Mouse (Mus musculus) embryonic facial prominence, embryonic 15.5 days (tissue): ENCODE measurements around the gene Zcchc2. TPM values are rescaled to one million over a fixed set of nuclear protein-coding genes. Genes with fewer than 3 reads are reported as not detected.

ENCODE experiments used
- ATAC-seq: fragments of 200-750 bp; cut with Nextera tagmentation; 2 replicates; pipeline ENCODE4 v1.8.0; 2017; ENCODE audit warnings: low read depth, moderate TSS enrichment; ENCODE audit not compliant: insufficient number of reproducible peaks, low FRiP score, low TSS enrichment
- H3K27ac ChIP-seq: fragments of 300-500 bp; sonication (generic); replicated peaks from 2 replicates; pipeline ENCODE4 v1.5.1; 2015; ENCODE audit warnings: mild to moderate bottlenecking, inconsistent platforms
- H3K27me3 ChIP-seq: fragments of 300-500 bp; sonication (generic); 2 replicates; pipeline ENCODE4 v1.6.1; 2015; ENCODE audit warnings: inconsistent platforms
- H3K36me3 ChIP-seq: fragments of 300-500 bp; sonication (generic); 2 replicates; pipeline ENCODE4 v1.6.1; 2015; ENCODE audit warnings: mild to moderate bottlenecking, inconsistent platforms
- H3K4me1 ChIP-seq: fragments of 300-500 bp; sonication (generic); 2 replicates; pipeline ENCODE4 v1.6.1; 2015; ENCODE audit warnings: inconsistent platforms
- H3K4me2 ChIP-seq: fragments of 300-500 bp; sonication (generic); replicated peaks from 2 replicates; pipeline ENCODE4 v1.6.1; 2015; ENCODE audit warnings: mild to moderate bottlenecking, inconsistent platforms
- H3K4me3 ChIP-seq: fragments of 300-500 bp; sonication (generic); replicated peaks from 2 replicates; pipeline ENCODE4 v1.5.1; 2015; ENCODE audit warnings: mild to moderate bottlenecking, inconsistent platforms
- H3K9ac ChIP-seq: fragments of 300-500 bp; sonication (generic); 2 replicates; pipeline ENCODE4 v1.6.1; 2015; ENCODE audit warnings: inconsistent platforms
- H3K9me3 ChIP-seq: fragments of 300-500 bp; sonication (generic); replicated peaks from 2 replicates; pipeline ENCODE4 v1.6.1; 2016; ENCODE audit warnings: inconsistent platforms
- WGBS: fragments of 180-500 bp; shearing (Covaris S2); methylation state at CpG from one replicate; pipeline ENCODE4 v1.1.7; 2015; 5-methylcytosine and 5-hydroxymethylcytosine counted together
- polyA plus RNA-seq: library from polyadenylated mRNA; unstranded; fragments of >200 nt; fragmentation: Nextera tagmentation; extraction: Ambion mirVana; gene quantifications from 2 replicates; pipeline ENCODE4 v1.2.1, GENCODE M21; 2015

Gene Zcchc2
- polyA plus RNA-seq, 1 experiment from 2014 or later: 2.6 TPM

DNA sequence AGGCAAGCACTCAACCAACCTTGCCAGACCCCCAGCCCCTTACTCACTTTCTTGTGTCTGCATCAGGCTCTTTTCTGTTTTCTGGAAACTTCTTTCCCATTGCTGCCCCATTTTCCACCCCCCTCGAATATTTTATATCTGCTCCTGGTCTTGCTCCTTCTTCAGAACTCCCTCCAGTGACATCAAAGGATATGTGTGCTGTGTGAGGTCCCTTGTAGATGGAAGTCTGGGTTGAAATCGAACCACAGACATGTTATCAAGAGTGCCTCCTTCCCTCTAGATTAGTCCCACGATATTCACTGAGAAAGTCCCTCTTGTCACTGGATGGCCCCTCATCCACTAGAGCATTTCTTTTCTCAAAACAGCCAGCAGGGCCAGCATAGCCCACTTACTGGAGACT is 86.4 kb downstream of the Zcchc2 start:
- Histone ChIP-seq H3K27me3 (no peaks in the 10 kb centered on the region), H3K9me3 (no peaks in the 10 kb centered on the region), H3K9ac (no peak overlapping the region), H3K36me3 (no peaks in the 10 kb centered on the region), H3K4me3 (no peak overlapping the region), H3K4me1 (no peaks in the 10 kb centered on the region), H3K4me2 (no peak overlapping the region), H3K27ac (no peak overlapping the region)
- WGBS: 73% methylated on average over 3 of the region's 3 CpGs
- ATAC-seq: no peak

DNA sequence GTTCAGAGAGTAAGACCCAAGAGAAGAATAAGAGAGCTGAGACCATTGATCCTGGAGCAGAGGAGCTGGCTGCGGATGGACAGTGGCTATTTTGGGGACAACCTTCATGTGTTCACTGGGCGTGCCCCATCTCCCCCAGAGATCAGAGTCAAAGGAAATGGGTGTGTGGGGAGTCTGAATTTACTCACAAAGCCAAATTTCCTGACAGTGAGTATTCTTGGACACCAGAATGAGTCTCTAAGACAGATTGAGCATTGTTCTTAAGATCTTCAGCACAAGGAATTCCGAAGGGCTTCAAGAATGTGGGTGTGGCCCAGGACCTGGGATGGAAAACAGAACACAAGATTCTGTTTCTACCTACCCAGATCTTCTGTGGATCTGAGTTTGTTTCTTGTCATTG is 87.0 kb downstream of the Zcchc2 start:
- H3K4me2 ChIP-seq: no peak overlapping the region
- ATAC-seq: no peak
- WGBS: 66% methylated on average over 3 of the region's 3 CpGs
- no peaks in the 10 kb centered on the region for H3K27me3 ChIP-seq
- H3K9me3 ChIP-seq: no peaks in the 10 kb centered on the region
- no peak overlapping the region for H3K27ac ChIP-seq
- H3K4me3 ChIP-seq: no peak overlapping the region
- no peaks in the 10 kb centered on the region for H3K4me1 ChIP-seq
- no peaks in the 10 kb centered on the region for H3K36me3 ChIP-seq
- no peak overlapping the region for H3K9ac ChIP-seq

Other genes with a start within 250 kb of the Zcchc2 start
- 1.6 TPM in 2 replicates for gene Tnfrsf11a, start 209.7 kb upstream of the Zcchc2 start, polyA plus RNA-seq
- gene Phlpp1, start 181.3 kb downstream of the Zcchc2 start, polyA plus RNA-seq: 4.7 and 5.1 TPM in 2 replicates